Mouse (Mus musculus) kidney, postnatal 0 days (tissue): ENCODE results near the gene Eml4. TPM values are rescaled to one million over a fixed set of nuclear protein-coding genes. Genes with fewer than 3 reads are reported as not detected.

Source experiments
- ATAC-seq: fragments of 200-750 bp; cut with Nextera tagmentation; replicated peaks from 2 replicates; pipeline ENCODE4 v1.8.0; 2017; ENCODE audit warnings: low read depth, moderate number of reproducible peaks, moderate TSS enrichment, moderate library complexity; ENCODE audit not compliant: low FRiP score
- DNase-seq: peaks from one replicate; pipeline ENCODE4 v3.0.0-alpha.2; 2016; ENCODE audit warnings: low spot score
- H3K27ac ChIP-seq: fragments of 300-500 bp; sonication (generic); 2 replicates; pipeline ENCODE4 v1.5.1; 2014; ENCODE audit warnings: mild to moderate bottlenecking
- H3K27me3 ChIP-seq: fragments of 300-500 bp; sonication (generic); 2 replicates; pipeline ENCODE4 v1.6.1; 2014; ENCODE audit warnings: low read length, mixed read lengths; ENCODE audit not compliant: insufficient read depth
- H3K36me3 ChIP-seq: fragments of 300-500 bp; sonication (generic); 2 replicates; pipeline ENCODE4 v1.6.1; 2014; ENCODE audit warnings: low read length, mixed read lengths; ENCODE audit not compliant: insufficient read depth
- H3K4me1 ChIP-seq: fragments of 300-500 bp; sonication (generic); replicated peaks from 2 replicates; pipeline ENCODE4 v1.6.1; 2014; ENCODE audit warnings: antibody characterized with exemption, low read length, mixed read lengths; ENCODE audit not compliant: insufficient read depth
- H3K4me2 ChIP-seq: fragments of 300-500 bp; sonication (generic); 2 replicates; pipeline ENCODE4 v1.6.1; 2014; ENCODE audit warnings: mild to moderate bottlenecking, low read length, moderate library complexity, mixed read lengths
- H3K4me3 ChIP-seq: fragments of 300-500 bp; sonication (generic); replicated peaks from 2 replicates; pipeline ENCODE4 v1.5.1; 2014; ENCODE audit warnings: low read depth, low read length
- H3K9ac ChIP-seq: fragments of 300-500 bp; sonication (generic); 2 replicates; pipeline ENCODE4 v1.6.1; 2014; ENCODE audit warnings: low read depth, low read length
- H3K9me3 ChIP-seq: fragments of 300-500 bp; sonication (generic); replicated peaks from 2 replicates; pipeline ENCODE4 v1.6.1; 2016; ENCODE audit warnings: low read length, inconsistent platforms, mixed read lengths
- CTCF ChIP-seq: IDR thresholded peaks from 2 replicates; pipeline ENCODE4 v1.5.1; 2016; ENCODE audit warnings: antibody characterized with exemption, low read depth, mild to moderate bottlenecking, moderate library complexity
- WGBS: fragments of 180-500 bp; shearing (Covaris S2); extraction: QIAGEN DNeasy Blood & Tissue Kit; methylation state at CpG from one replicate; pipeline ENCODE4 v1.1.7; 2014; 5-methylcytosine and 5-hydroxymethylcytosine counted together
- polyA plus RNA-seq: library from polyadenylated mRNA; unstranded; fragments of >200 nt; fragmentation: Nextera tagmentation; extraction: Ambion mirVana; gene quantifications from 2 replicates; pipeline ENCODE4 v1.2.1, GENCODE M21; 2015

The Eml4 gene
- polyA plus RNA-seq, 1 experiment from 2014 or later, result 19.0 TPM

DNA sequence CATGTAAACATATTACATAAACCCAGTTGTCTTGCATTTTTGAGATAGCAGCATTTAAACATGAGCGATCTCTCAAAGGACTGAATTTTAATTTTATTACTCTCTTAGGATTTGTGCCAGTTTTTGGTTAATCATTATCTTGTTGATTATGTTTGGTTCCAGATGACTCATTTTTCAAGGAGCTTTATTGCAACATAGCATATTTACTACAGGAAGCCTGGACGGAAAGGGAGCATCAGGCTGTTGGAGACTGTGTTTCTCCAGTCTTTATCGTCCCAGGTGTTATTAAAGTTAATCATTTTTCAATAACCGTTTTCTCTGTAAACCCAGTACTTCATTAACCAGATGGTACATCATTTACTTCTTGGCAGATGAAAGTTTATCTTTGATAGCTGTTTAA lies 26.1 kb downstream of the Eml4 start:
- 0 out of 2 replicates have a peak, but pooled peaks cover 8% of the 10 kb centered on the region for H3K4me1 ChIP-seq
- 30% methylated on average over 4 of the region's 4 CpGs for WGBS
- H3K27ac ChIP-seq, result no peak overlapping the region
- no peak overlapping the region for H3K9ac ChIP-seq
- no peak for TF ChIP-seq CTCF
- no peak overlapping the region for H3K4me3 ChIP-seq
- ATAC-seq, result no peak; the same call in 1 of the 2 replicates
- peak; percentile 58 for DNase-seq
- no peak overlapping the region for H3K4me2 ChIP-seq
- no peaks in the 10 kb centered on the region for H3K9me3 ChIP-seq
- no peaks in the 10 kb centered on the region for H3K36me3 ChIP-seq
- no peaks in the 10 kb centered on the region for H3K27me3 ChIP-seq

DNA sequence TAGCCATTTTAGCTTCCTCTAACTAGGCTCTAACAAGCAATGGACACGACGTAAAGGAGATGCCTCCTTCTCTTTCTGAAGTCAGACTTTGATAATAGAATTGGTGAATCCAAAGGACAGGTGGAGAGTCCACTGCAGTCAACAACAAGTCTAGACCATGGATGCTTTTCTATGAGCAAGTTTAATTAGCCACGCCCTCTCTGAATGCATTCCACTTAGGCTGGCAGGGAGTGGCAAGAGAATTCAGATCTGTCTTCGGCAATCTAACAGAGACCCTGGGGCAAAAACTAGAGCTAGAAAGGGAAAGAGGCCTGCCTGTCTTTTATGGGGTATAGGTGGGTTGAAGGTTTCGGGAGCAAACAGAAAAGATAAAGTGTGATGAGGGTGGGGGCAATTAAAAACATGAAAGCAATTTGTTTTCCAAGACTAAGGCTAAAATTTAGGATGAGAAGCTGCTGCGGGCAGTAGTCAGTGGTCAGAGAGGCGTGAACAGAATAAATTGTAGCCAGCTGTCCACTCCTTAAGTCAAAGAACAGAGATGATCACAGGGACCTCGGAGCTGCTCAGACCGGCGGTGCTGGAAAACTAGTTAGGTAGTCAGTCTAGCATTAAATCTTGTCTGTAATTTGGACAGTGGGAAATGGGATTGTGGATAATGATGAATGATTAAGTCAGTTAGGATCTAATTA lies 27.2 kb downstream of the Eml4 start:
- DNase-seq, result peak; percentile 75
- WGBS, result 38% methylated on average over 10 of the region's 10 CpGs
- 0 out of 2 replicates have a peak, but pooled peaks cover 8% of the 10 kb centered on the region for H3K4me1 ChIP-seq
- TF ChIP-seq CTCF, result no peak
- H3K4me2 ChIP-seq, result no peak overlapping the region; the same call in 1 of the 2 replicates
- no peaks in the 10 kb centered on the region for H3K27me3 ChIP-seq
- H3K4me3 ChIP-seq, result no peak overlapping the region
- ATAC-seq, result peak; percentile 84
- H3K9ac ChIP-seq, result no peak overlapping the region
- no peak overlapping the region for H3K27ac ChIP-seq
- H3K9me3 ChIP-seq, result no peaks in the 10 kb centered on the region
- H3K36me3 ChIP-seq, result no peaks in the 10 kb centered on the region

DNA sequence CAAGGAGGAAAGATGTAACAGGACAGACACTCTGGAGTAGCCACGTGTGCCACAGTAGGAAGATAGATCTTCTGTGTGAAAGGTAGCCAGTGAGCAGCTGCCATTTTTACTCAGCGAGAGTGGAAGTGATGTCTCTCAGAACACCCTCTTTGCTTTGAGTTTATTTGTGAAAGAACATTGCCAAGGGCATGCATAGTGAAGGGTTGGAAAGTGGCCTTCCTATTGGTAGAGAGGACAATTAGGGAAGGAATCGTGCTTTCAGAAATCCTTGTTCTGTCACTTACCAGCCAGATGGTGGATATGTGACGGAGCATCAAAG lies 27.7 kb downstream of the Eml4 start:
- Histone ChIP-seq H3K4me1 (0 out of 2 replicates have a peak, but pooled peaks cover 8% of the 10 kb centered on the region), H3K27me3 (no peaks in the 10 kb centered on the region), H3K9me3 (no peaks in the 10 kb centered on the region), H3K9ac (no peak overlapping the region), H3K36me3 (no peaks in the 10 kb centered on the region), H3K4me3 (no peak overlapping the region), H3K4me2 (no peak overlapping the region; the same call in 1 of the 2 replicates), H3K27ac (no peak overlapping the region)
- DNase-seq (no peak), ATAC-seq (no peak; the same call in 1 of the 2 replicates)
- TF ChIP-seq CTCF, result no peak
- 48% methylated on average over 4 of the region's 4 CpGs for WGBS

DNA sequence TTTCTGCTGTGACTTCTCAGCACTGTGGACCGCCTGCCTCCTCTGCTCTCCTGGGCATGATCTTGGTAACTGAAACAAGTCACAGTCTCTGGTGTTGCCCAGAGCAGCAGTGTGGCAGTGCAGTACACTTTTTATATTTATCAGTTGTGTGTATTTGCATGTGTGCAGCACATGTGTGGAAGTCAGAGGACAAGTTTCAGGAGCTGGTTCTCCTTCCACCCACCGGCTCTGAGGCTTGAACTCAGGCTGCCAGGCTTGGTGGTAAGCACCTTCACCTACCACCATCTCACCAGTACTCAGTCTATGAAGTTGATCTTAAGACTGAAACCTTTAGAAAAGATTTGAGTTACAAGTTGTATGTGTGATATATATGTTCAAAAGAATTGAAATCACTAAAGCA lies 28.6 kb downstream of the Eml4 start:
- 96% methylated on average over 2 of the region's 2 CpGs for WGBS
- no peaks in the 10 kb centered on the region for H3K9me3 ChIP-seq
- no peak for TF ChIP-seq CTCF
- 0 out of 2 replicates have a peak, but pooled peaks cover 8% of the 10 kb centered on the region for H3K4me1 ChIP-seq
- no peaks in the 10 kb centered on the region for H3K27me3 ChIP-seq
- no peak overlapping the region for H3K4me2 ChIP-seq
- no peak for ATAC-seq
- H3K27ac ChIP-seq, result no peak overlapping the region
- no peaks in the 10 kb centered on the region for H3K36me3 ChIP-seq
- H3K4me3 ChIP-seq, result no peak overlapping the region
- no peak overlapping the region for H3K9ac ChIP-seq
- DNase-seq, result no peak

DNA sequence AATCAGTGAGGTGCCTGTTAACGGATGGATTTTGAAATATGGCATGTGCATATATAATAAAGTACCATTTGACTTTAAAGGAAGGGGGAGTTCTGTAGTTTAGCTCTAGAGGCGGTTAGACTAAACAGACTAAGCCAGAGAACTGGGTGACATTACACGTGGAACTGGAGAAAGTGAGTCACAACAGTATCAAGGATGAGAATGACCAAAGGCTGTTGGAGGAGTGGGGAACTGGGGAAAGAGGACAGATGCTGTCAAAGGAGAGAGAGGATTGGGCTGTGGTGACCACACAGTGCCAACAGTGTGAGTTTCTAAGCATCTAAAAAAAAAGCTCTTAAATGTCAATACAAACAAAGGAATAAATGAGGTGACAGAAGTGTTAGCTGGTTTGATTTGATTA lies 29.1 kb downstream of the Eml4 start:
- Histone ChIP-seq H3K27ac (no peak overlapping the region), H3K36me3 (no peaks in the 10 kb centered on the region), H3K4me2 (no peak overlapping the region), H3K9me3 (no peaks in the 10 kb centered on the region), H3K4me3 (no peak overlapping the region), H3K27me3 (no peaks in the 10 kb centered on the region), H3K9ac (no peak overlapping the region), H3K4me1 (0 out of 2 replicates have a peak, but pooled peaks cover 8% of the 10 kb centered on the region)
- TF ChIP-seq CTCF, result no peak
- no peak for ATAC-seq
- DNase-seq, result no peak
- WGBS, result 86% methylated on average over 3 of the region's 3 CpGs

DNA sequence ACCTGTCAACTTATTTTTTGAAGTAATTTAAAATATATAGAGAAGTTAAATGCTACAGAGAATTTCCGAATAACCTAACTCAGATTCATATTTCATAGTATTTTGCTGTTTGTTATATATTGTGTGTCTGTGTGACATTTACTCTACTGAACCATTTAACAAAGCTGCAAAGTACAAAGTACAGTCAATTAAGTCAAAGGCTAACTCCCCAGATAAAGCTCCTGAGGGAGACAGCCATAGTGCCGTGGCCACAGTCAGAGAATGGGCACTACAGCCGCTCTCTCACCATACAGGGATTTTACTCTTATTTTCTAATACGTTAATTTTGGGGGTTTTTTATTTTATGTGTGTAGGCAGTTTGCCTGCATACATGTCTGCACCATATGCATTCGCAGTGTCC lies 32.0 kb downstream of the Eml4 start:
- Histone ChIP-seq H3K4me2 (no peak overlapping the region), H3K27me3 (no peaks in the 10 kb centered on the region), H3K4me1 (0 out of 2 replicates have a peak, but pooled peaks cover 4% of the 10 kb centered on the region), H3K4me3 (no peak overlapping the region), H3K36me3 (no peaks in the 10 kb centered on the region), H3K9ac (no peak overlapping the region), H3K27ac (no peak overlapping the region), H3K9me3 (no peaks in the 10 kb centered on the region)
- ATAC-seq, result no peak
- TF ChIP-seq CTCF, result no peak
- DNase-seq, result no peak
- WGBS, result 92% methylated on average over 5 of the region's 5 CpGs

DNA sequence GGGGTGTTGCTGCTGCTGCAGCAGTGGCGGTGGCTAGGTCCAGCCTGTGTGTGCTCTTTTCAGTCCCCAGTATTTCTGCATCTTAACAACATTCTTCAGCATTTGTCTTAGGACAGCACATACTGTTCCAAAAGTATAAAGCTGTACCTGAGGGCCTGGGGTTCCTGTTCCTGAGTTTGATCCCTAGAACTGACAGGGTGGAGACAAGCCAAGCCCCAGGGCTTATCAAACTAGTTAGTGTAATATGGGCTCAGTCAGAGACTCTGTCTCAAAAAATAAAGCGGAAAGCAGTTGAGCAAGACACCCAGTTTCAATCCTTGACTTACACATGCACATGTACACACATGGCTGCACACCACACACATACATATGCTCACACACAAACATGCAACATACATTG lies 34.2 kb downstream of the Eml4 start:
- no peaks in the 10 kb centered on the region for H3K9me3 ChIP-seq
- no peaks in the 10 kb centered on the region for H3K27me3 ChIP-seq
- no peak overlapping the region for H3K9ac ChIP-seq
- no peaks in the 10 kb centered on the region for H3K4me1 ChIP-seq
- H3K4me2 ChIP-seq, result no peak overlapping the region
- DNase-seq, result no peak
- no peak overlapping the region for H3K27ac ChIP-seq
- H3K4me3 ChIP-seq, result no peak overlapping the region
- WGBS, result 98% methylated on average over 2 of the region's 2 CpGs
- H3K36me3 ChIP-seq, result no peaks in the 10 kb centered on the region
- no peak for ATAC-seq
- TF ChIP-seq CTCF, result no peak
